Mouse (Mus musculus): ENCODE data around the gene Pamr1. TPM values are rescaled to one million over a fixed set of nuclear protein-coding genes. Genes with fewer than 3 reads are reported as not detected.

Pamr1 gene
- polyA plus RNA-seq, 1 experiment: 2.3 TPM

DNA sequence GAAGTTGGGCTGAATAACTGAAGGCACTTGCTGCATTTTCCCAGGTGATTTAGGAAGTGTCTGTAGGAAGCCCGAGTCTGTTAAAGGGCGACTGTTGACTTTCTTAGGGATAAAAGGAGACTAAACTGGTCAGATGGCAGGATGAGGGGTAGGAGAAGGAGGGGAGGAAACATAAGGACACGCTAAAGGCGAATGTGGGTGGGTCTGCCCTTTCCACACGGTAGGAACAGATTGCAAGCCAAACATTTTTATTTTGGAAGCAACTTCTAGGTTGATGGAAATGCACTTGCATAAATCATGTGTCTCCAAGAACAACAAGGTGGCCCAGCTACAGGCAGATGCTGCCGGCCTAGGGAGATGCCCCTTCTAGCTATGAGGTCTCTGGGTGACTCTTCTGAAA, 127.6 kb downstream of the Pamr1 start:
- Histone ChIP-seq H3K27me3 (ENCODE audit: control insufficient read depth, insufficient read depth, low read length) (no peaks in the 10 kb centered on the region), H3K4me3 (ENCODE audit: control insufficient read depth, insufficient read depth, low read length) (no peak overlapping the region), H3K27ac (ENCODE audit: control insufficient read depth, insufficient read depth, low read length) (no peak overlapping the region), H3K4me1 (replicated peaks; ENCODE audit: control insufficient read depth, insufficient read depth, low read length) (no peaks in the 10 kb centered on the region), H3K36me3 (ENCODE audit: control insufficient read depth, insufficient read depth, low read length) (no peaks in the 10 kb centered on the region)
- TF ChIP-seq CTCF (IDR thresholded peaks at IDR 0.05; ENCODE audit: borderline replicate concordance, control insufficient read depth, extremely low read depth, insufficient read depth, low read length, poor library complexity) (no peak), POLR2A (IDR thresholded peaks at IDR 0.05; ENCODE audit: control insufficient read depth, extremely low read depth, insufficient read depth, low read length, poor library complexity) (no peak)
- DNase-seq: no peak
- 91% methylated on average over 6 of the region's 6 CpGs for WGBS

DNA sequence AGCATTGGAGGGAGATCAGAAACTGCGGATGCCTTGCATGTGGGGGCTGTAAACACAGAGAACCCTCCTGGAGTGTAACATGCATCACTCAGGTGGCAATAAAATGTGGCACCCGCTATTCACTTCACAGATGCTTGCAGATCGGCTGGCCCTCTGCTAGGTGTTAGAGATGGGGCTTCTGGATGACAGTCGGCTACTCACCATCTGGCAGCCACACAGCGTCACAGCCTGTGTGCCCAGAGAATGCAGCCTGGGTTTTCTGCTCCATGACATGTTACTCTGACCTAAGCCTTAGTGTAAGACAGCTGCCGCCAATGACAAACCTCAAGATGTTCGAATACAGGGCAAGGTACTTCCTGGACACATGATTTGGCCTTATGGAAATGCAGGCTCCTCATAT, 131.5 kb downstream of the Pamr1 start:
- no peak for DNase-seq
- no peaks in the 10 kb centered on the region for H3K4me1 ChIP-seq (replicated peaks; ENCODE audit: control insufficient read depth, insufficient read depth, low read length)
- H3K27me3 ChIP-seq (ENCODE audit: control insufficient read depth, insufficient read depth, low read length): no peaks in the 10 kb centered on the region
- no peak for TF ChIP-seq POLR2A (IDR thresholded peaks at IDR 0.05; ENCODE audit: control insufficient read depth, extremely low read depth, insufficient read depth, low read length, poor library complexity)
- no peak for TF ChIP-seq CTCF (IDR thresholded peaks at IDR 0.05; ENCODE audit: borderline replicate concordance, control insufficient read depth, extremely low read depth, insufficient read depth, low read length, poor library complexity)
- H3K36me3 ChIP-seq (ENCODE audit: control insufficient read depth, insufficient read depth, low read length): no peaks in the 10 kb centered on the region
- no peak overlapping the region for H3K4me3 ChIP-seq (ENCODE audit: control insufficient read depth, insufficient read depth, low read length)
- WGBS: 88% methylated on average over 7 of the region's 7 CpGs
- no peak overlapping the region for H3K27ac ChIP-seq (ENCODE audit: control insufficient read depth, insufficient read depth, low read length)

DNA sequence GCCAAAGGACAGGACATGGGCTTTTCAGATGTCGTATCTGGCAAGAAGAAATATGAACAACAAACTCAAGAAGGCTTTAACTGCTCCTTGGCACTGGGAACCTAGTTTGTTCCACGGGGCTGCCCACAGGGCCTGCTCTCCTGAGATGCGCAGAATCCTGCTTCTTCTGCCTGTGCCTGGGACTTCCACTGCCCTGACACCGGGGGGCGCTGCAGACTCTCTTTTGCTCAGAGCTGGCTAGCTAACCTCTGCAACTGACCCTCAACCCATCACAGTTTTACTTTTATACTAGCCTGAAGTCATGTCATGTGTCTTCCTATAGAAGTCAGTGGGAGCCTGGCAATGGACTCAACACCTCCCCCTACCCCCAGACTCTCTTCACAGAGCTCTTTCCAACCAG, 132.4 kb downstream of the Pamr1 start:
- 55% methylated on average over 5 of the region's 5 CpGs for WGBS
- Histone ChIP-seq H3K4me3 (ENCODE audit: control insufficient read depth, insufficient read depth, low read length) (no peak overlapping the region), H3K4me1 (replicated peaks; ENCODE audit: control insufficient read depth, insufficient read depth, low read length) (no peaks in the 10 kb centered on the region), H3K36me3 (ENCODE audit: control insufficient read depth, insufficient read depth, low read length) (no peaks in the 10 kb centered on the region), H3K27me3 (ENCODE audit: control insufficient read depth, insufficient read depth, low read length) (no peaks in the 10 kb centered on the region), H3K27ac (ENCODE audit: control insufficient read depth, insufficient read depth, low read length) (no peak overlapping the region)
- peak; percentile 43 for DNase-seq
- no peak for TF ChIP-seq POLR2A (IDR thresholded peaks at IDR 0.05; ENCODE audit: control insufficient read depth, extremely low read depth, insufficient read depth, low read length, poor library complexity)
- TF ChIP-seq CTCF (IDR thresholded peaks at IDR 0.05; ENCODE audit: borderline replicate concordance, control insufficient read depth, extremely low read depth, insufficient read depth, low read length, poor library complexity): 0 out of 2 replicates have a peak, but pooled peaks have one; percentile 44

DNA sequence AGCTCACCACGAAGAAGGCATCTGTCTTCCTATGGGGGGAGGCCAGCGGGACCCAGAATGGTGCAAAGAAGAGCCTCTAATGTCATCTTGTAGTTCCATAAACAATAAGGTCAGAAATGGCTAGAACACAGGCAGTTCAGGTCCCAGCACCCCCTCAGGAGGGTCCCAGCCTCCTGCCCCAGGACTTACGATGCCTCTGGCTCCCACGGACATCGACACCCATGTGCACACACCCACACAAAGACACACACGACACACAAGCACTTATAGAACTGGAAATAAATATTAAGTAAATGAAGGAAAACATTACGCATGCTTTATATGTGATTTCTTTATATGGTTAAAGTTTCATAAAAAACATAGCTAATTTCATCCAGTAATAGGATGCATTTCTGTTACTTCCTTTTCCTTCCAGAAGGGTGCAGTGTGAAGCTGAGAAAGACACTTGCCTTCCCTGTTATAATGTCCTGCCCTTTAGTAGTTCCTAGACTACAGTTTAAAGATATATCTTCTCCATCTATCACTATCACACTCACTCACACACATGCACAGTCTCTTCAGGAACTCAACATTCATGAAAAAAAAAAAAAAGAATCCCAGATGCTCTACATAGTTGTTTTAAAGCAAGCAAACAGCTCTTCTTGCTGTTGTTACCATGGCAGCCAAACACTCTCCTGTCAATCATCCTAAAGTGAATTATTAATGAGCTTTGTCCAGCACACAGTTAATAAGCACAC, 135.7 kb downstream of the Pamr1 start:
- DNase-seq: no peak
- no peak for TF ChIP-seq CTCF (IDR thresholded peaks at IDR 0.05; ENCODE audit: borderline replicate concordance, control insufficient read depth, extremely low read depth, insufficient read depth, low read length, poor library complexity)
- no peaks in the 10 kb centered on the region for H3K4me1 ChIP-seq (replicated peaks; ENCODE audit: control insufficient read depth, insufficient read depth, low read length)
- no peak overlapping the region for H3K27ac ChIP-seq (ENCODE audit: control insufficient read depth, insufficient read depth, low read length)
- H3K4me3 ChIP-seq (ENCODE audit: control insufficient read depth, insufficient read depth, low read length): no peak overlapping the region
- H3K36me3 ChIP-seq (ENCODE audit: control insufficient read depth, insufficient read depth, low read length): no peaks in the 10 kb centered on the region
- no peaks in the 10 kb centered on the region for H3K27me3 ChIP-seq (ENCODE audit: control insufficient read depth, insufficient read depth, low read length)
- WGBS: 90% methylated on average over 7 of the region's 7 CpGs

DNA sequence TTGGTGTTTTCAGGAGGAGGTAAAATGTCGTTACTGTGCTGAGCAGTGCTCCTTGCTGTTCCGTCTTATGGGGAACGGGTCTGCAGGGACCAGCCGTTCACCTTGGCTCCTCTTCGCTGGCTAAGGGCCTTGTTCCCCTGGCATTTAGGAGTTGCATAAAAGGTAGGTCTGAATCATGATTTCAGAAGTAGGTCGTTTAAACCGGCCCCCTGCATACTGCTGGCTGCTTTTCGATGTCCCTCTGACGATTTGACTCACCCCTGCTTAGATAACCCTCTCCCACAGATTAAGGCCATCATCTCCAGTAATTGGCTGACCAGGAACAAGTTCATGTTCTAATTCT, 136.3 kb downstream of the Pamr1 start:
- no peak overlapping the region for H3K27ac ChIP-seq (ENCODE audit: control insufficient read depth, insufficient read depth, low read length)
- no peaks in the 10 kb centered on the region for H3K4me1 ChIP-seq (replicated peaks; ENCODE audit: control insufficient read depth, insufficient read depth, low read length)
- H3K4me3 ChIP-seq (ENCODE audit: control insufficient read depth, insufficient read depth, low read length): no peak overlapping the region

More for the DNA sequence above, 136.3 kb downstream of the Pamr1 start:
- no peaks in the 10 kb centered on the region for H3K36me3 ChIP-seq (ENCODE audit: control insufficient read depth, insufficient read depth, low read length)
- 85% methylated on average over 9 of the region's 9 CpGs for whole genome bisulfite sequencing
- no peak for TF ChIP-seq CTCF (IDR thresholded peaks at IDR 0.05; ENCODE audit: borderline replicate concordance, control insufficient read depth, extremely low read depth, insufficient read depth, low read length, poor library complexity)
- TF ChIP-seq POLR2A (IDR thresholded peaks at IDR 0.05; ENCODE audit: control insufficient read depth, extremely low read depth, insufficient read depth, low read length, poor library complexity): no peak
- no peaks in the 10 kb centered on the region for H3K27me3 ChIP-seq (ENCODE audit: control insufficient read depth, insufficient read depth, low read length)
- DNase-seq: no peak

Other genes starting within 250 kb of the Pamr1 start
- gene Trim44, start 142.2 kb upstream of the Pamr1 start, polyA plus RNA-seq (2012; rRNA removed): 35.2 and 35.6 TPM in 2 replicates
- gene Fjx1, start 97.5 kb upstream of the Pamr1 start, polyA plus RNA-seq (2012; rRNA removed): 2.0 TPM in 2 replicates
- 0.87 and 1.5 TPM in 2 replicates for gene Slc1a2, start 108.6 kb downstream of the Pamr1 start, polyA plus RNA-seq (2012; rRNA removed)

All from thymus, adult 2 months (tissue).